Mouse (Mus musculus) cerebellum, adult 18-20 months (tissue): ENCODE measurements around the gene Olfr206.
"Not testable (repeated sequence)": the region's sequence is repeated elsewhere in the genome, so short reads cannot be mapped to it uniquely, and the experiment has no call there.

Source experiments
- DNase-seq, 2 experiments: peaks; one replicate each; pipeline ENCODE4 v3.0.0; 2021

The Olfr206 gene

DNA sequence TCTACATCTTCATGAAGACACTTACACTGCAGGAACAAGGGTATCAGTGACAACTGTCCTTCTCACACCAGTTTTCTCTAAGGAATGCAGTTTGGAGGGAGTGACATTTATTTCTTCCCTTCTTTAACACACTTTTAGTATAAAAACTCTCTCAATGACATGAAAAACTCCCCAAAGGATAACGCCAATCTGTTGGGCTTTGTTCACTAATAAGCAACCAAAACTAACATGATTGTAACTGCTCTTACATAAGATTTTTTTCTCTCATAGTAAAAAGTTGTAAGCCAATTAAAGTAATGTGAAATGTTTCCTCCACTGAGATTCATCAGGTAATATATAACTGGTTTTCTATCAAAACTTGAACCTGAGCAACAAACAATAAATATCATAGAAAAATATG is at the start of gene Olfr206:
Olfr206 (minus strand) TSS at position 101 of the 400 bp plus-strand sequence.
- no peak for DNase-seq

DNA sequence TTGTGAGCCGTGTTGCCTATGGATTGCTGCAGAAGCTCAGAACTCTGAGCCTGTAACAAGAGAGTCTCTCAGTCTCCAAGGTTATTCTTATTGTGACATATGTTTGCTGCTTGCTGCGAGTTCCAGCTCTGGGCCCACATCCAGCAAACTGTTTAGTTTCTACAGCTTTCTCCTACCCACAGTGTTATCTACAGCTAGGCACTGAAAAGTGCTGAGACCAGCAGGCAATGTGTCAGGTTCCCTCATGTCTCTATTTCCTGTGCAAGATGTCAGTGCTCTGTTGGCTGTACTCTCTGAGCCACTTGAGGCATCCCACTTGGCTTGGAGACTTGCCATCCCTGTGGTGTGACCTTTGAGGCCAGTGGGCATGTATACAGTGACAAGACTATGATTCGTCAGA is 44.3 kb upstream of the Olfr206 start:
- DNase-seq, result peak; percentile 50 to 56

DNA sequence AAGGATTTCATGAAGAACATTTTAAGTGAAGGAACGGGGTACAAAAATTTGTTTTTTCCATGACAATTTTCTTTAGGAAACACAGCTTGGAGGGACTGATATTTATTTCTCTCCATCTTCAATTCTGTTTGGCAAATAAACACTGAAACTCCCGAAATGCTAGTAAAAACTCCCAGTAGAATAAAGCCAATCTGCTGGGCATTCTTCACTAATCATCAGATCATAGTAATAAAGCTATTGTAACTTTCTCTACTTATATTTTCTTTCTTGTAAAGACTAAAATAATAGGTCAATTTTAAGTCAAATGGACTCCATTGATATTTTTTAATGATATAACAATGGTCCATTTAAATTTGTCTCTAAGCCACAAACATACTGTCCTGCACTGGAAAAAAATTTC is 14.8 kb upstream of the Olfr206 start, which contains the start of gene Olfr209:
Olfr209 (minus strand) TSS at position 101 of the 400 bp plus-strand sequence.
- no peak for DNase-seq

DNA sequence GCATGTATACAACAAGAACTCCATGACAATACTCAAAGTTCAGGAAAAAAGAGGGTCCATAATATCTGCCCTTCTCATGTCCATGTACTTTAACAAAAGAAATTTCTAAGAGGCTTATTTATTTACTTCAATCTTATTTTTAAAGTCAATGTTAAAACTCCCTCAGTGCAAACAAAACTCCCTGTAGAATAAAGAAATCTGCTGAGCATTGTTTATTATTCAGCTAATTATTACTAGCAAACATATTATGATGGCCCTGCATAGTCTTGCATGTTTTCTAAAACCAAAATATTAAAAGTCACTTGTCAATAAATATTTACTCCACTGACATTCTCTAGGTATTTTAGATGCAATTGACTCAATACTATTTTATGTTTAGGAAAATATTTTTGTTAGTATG is 18.0 kb downstream of the Olfr206 start, which contains the start of gene Olfr205:
Olfr205 (minus strand) TSS at position 101 of the 400 bp plus-strand sequence.
- DNase-seq, result no peak

DNA sequence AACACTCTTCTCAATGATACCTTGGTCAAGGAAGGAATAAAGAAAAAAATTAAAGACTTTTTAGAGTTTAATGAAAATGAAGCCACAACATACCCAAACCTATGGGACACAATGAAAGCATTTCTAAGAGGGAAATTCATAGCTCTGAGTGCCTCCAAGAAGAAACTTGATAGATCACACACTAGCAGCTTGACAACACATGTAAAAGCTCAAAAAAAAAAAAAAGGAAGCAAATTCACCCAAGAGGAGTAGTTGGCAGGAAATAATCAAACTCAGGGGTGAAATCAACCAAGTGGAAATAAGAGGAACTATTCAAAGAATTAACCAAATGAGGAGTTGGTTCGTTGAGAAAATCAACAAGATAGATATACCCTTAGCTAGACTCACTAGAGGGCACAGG is 25.8 kb downstream of the Olfr206 start:
- DNase-seq, result not testable (repeated sequence)

DNA sequence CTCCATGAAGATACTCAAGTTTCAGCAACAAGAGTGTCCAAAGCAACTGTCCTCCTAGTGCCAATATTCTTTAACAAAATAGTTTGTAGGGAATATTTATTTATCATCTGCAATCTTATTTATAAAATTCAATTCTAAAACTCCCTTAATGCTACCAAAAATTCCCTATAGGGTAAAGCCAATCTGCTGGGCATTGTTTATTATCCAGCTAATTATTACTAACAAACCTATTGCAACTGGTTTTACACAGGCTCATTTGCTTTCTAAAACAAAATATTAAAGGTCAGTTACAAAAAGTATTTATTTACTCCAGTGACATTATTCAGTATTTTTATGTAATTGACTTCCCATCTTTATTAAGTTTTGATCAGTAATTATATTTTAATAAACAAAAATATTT is 30.9 kb downstream of the Olfr206 start, which contains the start of gene Olfr204:
Olfr204 (minus strand) TSS at position 101 of the 400 bp plus-strand sequence.
- DNase-seq, result no peak

DNA sequence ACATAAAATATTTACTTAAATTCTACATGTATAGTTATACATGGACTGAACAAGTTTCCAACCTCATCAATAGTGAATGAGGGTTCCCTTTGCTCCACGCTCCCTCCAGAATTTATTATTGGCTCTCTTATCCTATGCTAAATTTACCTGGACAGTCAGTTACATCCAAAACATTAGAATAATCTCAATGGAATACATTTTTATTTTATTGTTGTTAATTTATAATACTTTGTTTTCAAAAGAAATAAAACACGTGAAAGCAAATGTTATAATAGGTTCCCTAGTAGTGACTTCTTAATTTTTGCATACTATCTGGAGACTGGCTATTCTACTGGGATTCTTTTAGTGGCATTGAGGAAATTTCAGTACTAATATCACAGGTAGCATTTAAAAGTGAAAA is 50.5 kb downstream of the Olfr206 start, which contains the start of gene Olfr203:
Olfr203 (plus strand) TSS at position 301 of the 400 bp plus-strand sequence.
- no peak for DNase-seq
